Mouse (Mus musculus): ENCODE results near the gene Gm20388. TPM values are rescaled to one million over a fixed set of nuclear protein-coding genes. Genes with fewer than 3 reads are reported as not detected.

The Gm20388 gene
- polyA plus RNA-seq, 1 experiment from 2014 or later, result not detected

DNA sequence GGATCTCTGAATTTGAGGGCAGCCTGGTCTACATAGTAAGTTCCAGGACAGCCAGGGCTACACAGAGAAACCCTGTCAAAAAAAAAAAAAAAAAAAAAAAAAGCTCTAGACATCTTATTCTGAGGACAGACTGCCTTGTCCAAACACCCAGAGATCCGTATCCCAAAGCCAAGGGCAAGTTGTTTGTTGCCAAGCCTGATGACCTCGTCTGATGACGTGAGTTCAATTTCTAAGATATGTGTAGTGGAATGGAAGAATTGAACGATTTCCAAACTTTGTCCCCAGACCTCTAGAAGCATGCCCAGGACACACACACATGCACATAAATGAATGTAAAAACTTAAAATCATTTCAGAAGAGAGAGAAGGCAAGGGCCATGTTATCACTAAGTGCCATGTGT is 155.6 kb downstream of the Gm20388 start:
- Histone ChIP-seq H3K4me2 (no peak overlapping the region), H3K36me3 (no peaks in the 10 kb centered on the region), H3K27ac (no peak overlapping the region), H3K9ac (no peak overlapping the region), H3K9me3 (replicated peaks) (no peaks in the 10 kb centered on the region), H3K4me3 (no peak overlapping the region), H3K27me3 (peaks cover 21% of the 10 kb centered on the region), H3K4me1 (replicated peaks) (peaks cover 5% of the 10 kb centered on the region; the same call in 1 of the 2 replicates)
- ATAC-seq (replicated peaks; ENCODE audit: insufficient number of reproducible peaks, insufficient read depth, low FRiP score, low read depth), result no peak
- WGBS, result 59% methylated on average over 4 of the region's 4 CpGs

DNA sequence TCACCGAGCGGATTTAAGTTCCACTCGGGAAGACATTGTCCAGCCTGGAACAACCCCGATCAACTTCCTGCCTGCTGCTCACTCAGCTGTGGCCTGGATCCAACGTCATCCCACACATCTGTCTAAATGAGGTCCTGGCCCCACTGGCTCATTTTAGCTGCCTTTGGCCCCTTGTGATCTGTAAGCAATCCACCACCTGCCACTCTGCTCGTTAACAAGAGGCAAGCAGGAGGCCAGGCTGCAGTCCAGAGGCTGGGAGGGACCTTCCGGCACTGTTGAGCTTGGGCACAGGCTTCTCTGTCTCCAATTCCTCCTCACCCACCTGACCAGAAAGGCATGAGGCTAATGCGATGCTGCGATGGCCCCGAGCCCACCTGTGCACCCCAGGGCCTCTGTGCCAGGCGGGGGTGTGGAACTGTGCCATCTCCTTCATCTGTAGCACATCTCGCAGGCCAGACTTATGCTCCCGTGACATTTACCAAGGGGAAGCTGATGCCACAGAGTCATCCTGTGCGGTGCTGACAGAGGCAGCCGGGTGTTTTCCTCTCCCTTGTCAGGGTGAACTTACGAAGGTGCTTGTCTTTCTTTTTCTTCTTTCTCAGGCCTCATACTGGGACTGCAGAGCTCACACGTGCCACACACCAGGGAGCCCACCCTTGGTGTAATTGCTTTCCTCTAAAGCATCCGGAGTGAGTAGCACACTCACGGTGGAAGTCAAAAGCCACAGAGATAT is 157.5 kb downstream of the Gm20388 start:
- peaks cover 5% of the 10 kb centered on the region; the same call in 1 of the 2 replicates for H3K4me1 ChIP-seq (replicated peaks)
- H3K4me3 ChIP-seq, result no peak overlapping the region
- ATAC-seq (replicated peaks; ENCODE audit: insufficient number of reproducible peaks, insufficient read depth, low FRiP score, low read depth), result peak; percentile 14; the same call in 1 of the 2 replicates
- H3K27me3 ChIP-seq, result peaks cover 15% of the 10 kb centered on the region
- 47% methylated on average over 19 of the region's 19 CpGs for WGBS
- H3K9me3 ChIP-seq (replicated peaks), result no peaks in the 10 kb centered on the region
- H3K36me3 ChIP-seq, result no peaks in the 10 kb centered on the region
- H3K4me2 ChIP-seq, result no peak overlapping the region
- no peak overlapping the region for H3K27ac ChIP-seq
- no peak overlapping the region for H3K9ac ChIP-seq

DNA sequence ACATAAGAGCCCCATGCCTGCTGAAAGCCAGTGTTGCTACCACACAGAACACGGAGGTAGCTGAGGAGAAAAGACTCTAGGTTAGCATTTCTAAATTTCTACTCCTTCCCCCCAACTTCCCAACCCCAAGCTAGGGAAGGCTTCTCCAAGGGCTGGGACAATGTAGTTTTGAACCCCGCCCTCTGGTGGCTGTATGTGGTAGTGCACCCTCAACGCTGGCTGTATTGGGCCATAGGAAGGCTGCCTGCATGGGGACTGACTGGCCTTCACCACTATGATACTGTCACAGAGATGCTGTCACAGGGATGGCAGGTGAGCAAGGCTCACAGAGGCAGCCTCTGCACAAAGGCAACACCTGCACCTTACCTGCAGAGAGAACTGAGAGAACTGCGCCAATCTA is 161.0 kb downstream of the Gm20388 start:
- Histone ChIP-seq H3K36me3 (no peaks in the 10 kb centered on the region), H3K9ac (no peak overlapping the region), H3K27me3 (peaks cover 14% of the 10 kb centered on the region), H3K4me1 (replicated peaks) (peaks cover 5% of the 10 kb centered on the region; the same call in 1 of the 2 replicates), H3K27ac (no peak overlapping the region), H3K4me3 (no peak overlapping the region), H3K4me2 (no peak overlapping the region), H3K9me3 (replicated peaks) (no peaks in the 10 kb centered on the region)
- WGBS, result 26% methylated on average over 4 of the region's 4 CpGs
- 0 out of 2 replicates have a peak, but pooled peaks have one; percentile 50 for ATAC-seq (replicated peaks; ENCODE audit: insufficient number of reproducible peaks, insufficient read depth, low FRiP score, low read depth)

DNA sequence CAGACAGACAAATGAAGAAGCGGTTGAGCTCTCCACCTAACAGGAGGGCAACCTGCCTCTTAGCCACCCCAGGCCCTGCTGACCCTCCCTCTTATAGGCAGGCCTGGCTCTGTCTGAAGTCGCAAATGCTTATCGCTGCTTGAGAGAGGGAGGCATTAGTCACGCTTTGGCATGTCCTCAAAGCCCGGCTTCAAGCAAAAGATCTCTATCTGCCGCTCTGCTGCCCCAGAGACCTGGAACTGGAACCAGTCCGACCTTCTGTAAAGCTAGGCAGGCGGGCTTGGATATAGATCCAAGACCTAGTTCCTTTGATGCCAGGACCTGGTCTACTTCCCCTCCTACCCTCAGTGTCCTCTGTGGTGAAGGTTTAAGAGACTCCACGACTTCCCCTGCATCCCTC is 161.6 kb downstream of the Gm20388 start:
- Histone ChIP-seq H3K4me3 (no peak overlapping the region), H3K36me3 (no peaks in the 10 kb centered on the region), H3K27ac (no peak overlapping the region), H3K27me3 (peaks cover 18% of the 10 kb centered on the region), H3K4me2 (no peak overlapping the region), H3K9ac (no peak overlapping the region), H3K4me1 (replicated peaks) (peaks cover 5% of the 10 kb centered on the region; the same call in 1 of the 2 replicates), H3K9me3 (replicated peaks) (no peaks in the 10 kb centered on the region)
- 57% methylated on average over 9 of the region's 9 CpGs for WGBS
- ATAC-seq (replicated peaks; ENCODE audit: insufficient number of reproducible peaks, insufficient read depth, low FRiP score, low read depth), result no peak

DNA sequence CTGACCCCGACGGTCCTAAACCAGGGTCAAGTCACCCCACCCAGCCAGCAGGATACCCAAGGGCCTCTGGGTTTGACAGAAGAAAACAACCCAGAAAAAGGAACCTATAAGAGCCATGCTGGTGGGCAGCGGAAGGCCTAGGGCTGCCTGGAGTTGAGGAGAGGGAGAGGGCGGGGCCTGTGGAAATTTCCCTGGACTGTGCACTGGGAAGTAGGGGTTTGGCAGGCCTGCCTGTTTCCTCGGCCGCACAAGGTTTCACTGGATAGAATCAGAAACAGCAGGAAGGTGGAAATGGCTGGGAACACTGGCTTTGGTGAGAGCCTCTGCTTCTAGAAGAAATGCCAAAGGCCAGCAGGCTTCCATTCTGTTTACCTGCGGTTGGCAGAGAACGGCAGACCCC is 162.2 kb downstream of the Gm20388 start:
- Histone ChIP-seq H3K4me2 (no peak overlapping the region), H3K9ac (no peak overlapping the region), H3K27ac (no peak overlapping the region), H3K36me3 (no peaks in the 10 kb centered on the region), H3K27me3 (peaks cover 18% of the 10 kb centered on the region), H3K4me3 (no peak overlapping the region), H3K9me3 (replicated peaks) (no peaks in the 10 kb centered on the region), H3K4me1 (replicated peaks) (peaks cover 5% of the 10 kb centered on the region; the same call in 1 of the 2 replicates)
- no peak for ATAC-seq (replicated peaks; ENCODE audit: insufficient number of reproducible peaks, insufficient read depth, low FRiP score, low read depth)
- 72% methylated on average over 8 of the region's 8 CpGs for WGBS

DNA sequence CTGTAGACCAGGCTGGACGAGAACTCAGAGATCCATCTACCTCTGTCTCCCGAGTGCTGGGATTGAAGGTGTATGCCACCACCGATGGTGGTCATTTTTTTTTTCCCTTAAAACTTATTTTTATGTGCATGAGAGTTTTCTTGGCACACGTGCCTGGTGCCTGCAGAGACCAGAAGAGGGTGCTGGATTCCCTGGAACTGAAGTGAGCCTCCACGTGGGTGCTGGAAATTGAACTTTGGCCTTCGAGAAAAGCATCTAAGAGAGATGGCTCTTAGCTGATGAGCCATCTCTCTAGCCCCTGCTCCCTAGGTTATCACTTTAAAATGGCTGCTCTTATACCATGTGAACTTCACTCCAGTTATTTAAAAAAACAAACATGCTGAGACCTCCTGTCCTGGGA is 163.9 kb downstream of the Gm20388 start:
- Histone ChIP-seq H3K36me3 (no peaks in the 10 kb centered on the region), H3K27ac (no peak overlapping the region), H3K4me1 (replicated peaks) (0 out of 2 replicates have a peak, but pooled peaks cover 2% of the 10 kb centered on the region), H3K27me3 (peaks cover 22% of the 10 kb centered on the region), H3K9me3 (replicated peaks) (no peaks in the 10 kb centered on the region), H3K4me2 (no peak overlapping the region), H3K9ac (no peak overlapping the region), H3K4me3 (no peak overlapping the region)
- ATAC-seq (replicated peaks; ENCODE audit: insufficient number of reproducible peaks, insufficient read depth, low FRiP score, low read depth), result no peak
- 71% methylated on average over 6 of the region's 6 CpGs for WGBS

DNA sequence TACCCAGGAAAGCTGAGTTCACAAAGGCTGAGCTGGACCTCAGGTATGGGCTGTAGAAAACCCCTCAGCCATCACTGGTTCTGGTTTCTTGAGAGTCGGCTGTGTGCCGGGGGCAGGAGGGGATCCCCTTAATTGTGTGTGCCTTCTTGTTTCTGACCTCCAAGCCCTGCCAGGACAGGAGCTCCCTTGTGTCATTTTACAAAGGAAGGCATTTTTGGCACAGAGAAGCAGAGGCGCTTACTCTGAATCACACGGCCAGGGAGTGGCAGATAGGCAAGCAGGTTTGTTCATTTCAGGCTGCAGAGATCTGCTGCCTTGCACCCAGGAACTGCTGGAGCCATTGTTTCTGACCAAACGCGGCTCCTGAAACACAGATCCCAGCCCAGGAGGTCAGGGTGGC is 164.7 kb downstream of the Gm20388 start:
- Histone ChIP-seq H3K4me2 (no peak overlapping the region), H3K9ac (no peak overlapping the region), H3K36me3 (no peaks in the 10 kb centered on the region), H3K4me3 (no peak overlapping the region), H3K27ac (no peak overlapping the region), H3K9me3 (replicated peaks) (no peaks in the 10 kb centered on the region), H3K27me3 (peaks cover 22% of the 10 kb centered on the region), H3K4me1 (replicated peaks) (0 out of 2 replicates have a peak, but pooled peaks cover 2% of the 10 kb centered on the region)
- WGBS, result 53% methylated on average over 6 of the region's 6 CpGs
- ATAC-seq (replicated peaks; ENCODE audit: insufficient number of reproducible peaks, insufficient read depth, low FRiP score, low read depth), result no peak

DNA sequence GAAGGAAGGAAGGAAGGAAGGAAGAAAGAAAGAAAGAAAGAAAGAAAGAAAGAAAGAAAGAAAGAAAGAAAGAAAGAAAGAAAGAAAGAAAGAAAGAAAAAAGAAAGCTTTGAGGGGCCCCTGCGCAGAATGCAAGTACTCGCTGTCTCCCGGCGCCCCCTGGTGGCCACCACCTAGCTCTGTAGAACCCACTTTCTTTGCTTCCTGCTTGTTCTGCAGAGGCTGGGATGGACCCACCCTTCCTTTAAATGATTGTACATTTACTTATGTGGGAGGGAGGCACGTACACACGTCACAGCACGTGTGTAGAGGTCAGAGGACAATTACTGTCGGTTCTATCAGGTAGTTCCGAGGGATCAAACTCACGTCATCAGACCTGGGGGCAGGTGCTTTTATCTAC is 167.4 kb downstream of the Gm20388 start:
- Histone ChIP-seq H3K9ac (no peak overlapping the region), H3K27ac (no peak overlapping the region), H3K4me3 (no peak overlapping the region), H3K9me3 (replicated peaks) (no peaks in the 10 kb centered on the region), H3K4me1 (replicated peaks) (0 out of 2 replicates have a peak, but pooled peaks cover 2% of the 10 kb centered on the region), H3K27me3 (peaks cover 20% of the 10 kb centered on the region), H3K4me2 (no peak overlapping the region), H3K36me3 (peaks cover 20% of the 10 kb centered on the region)
- ATAC-seq (replicated peaks; ENCODE audit: insufficient number of reproducible peaks, insufficient read depth, low FRiP score, low read depth), result peak; percentile 39; the same call in 1 of the 2 replicates
- 17% methylated on average over 10 of the region's 10 CpGs for WGBS

DNA sequence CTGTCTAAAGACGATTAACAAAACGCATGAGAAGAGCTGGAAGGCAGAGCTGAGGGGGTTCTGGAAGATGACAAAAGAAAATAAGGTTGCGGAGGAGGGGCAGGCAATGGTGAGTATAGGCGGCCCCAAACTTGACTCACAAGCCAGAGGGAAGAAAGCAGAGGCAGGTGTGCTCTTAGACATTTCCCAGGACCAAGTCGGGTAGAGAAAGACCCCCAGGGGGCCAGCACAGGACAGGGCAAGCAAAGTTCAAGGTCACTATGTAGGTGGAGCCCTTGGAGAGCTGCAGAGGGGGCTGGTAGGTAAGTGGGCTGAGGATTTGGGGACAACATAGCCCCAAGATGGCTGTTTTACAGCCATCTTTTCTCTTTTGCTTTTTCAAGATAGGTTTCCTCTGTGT is 168.7 kb downstream of the Gm20388 start:
- Histone ChIP-seq H3K36me3 (peaks cover 27% of the 10 kb centered on the region), H3K4me1 (replicated peaks) (0 out of 2 replicates have a peak, but pooled peaks cover 2% of the 10 kb centered on the region), H3K9ac (no peak overlapping the region), H3K4me3 (no peak overlapping the region), H3K27ac (no peak overlapping the region), H3K4me2 (no peak overlapping the region), H3K9me3 (replicated peaks) (no peaks in the 10 kb centered on the region), H3K27me3 (peaks cover 20% of the 10 kb centered on the region; the same call in 1 of the 2 replicates)
- ATAC-seq (replicated peaks; ENCODE audit: insufficient number of reproducible peaks, insufficient read depth, low FRiP score, low read depth), result no peak
- 54% methylated on average over 5 of the region's 5 CpGs for WGBS

DNA sequence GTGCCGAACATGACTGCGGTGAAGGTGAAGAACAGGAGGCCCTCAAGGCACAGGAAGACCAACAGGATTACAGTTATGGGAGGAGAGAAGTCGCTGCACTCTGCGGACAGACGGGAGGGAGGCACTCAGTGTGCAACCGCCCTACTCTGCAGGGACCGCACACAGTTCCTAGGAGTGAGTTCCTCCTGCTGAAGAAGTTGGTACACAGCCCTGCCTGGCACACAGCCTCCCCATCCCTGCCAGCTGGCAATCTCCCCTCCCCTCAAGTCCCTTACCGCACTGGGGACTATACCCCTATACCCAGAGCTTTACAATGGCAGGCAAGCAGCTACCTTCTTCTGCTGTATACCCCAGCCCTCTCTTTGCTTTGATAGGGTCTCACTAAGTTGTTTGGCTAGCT is 172.6 kb downstream of the Gm20388 start:
- ATAC-seq (replicated peaks; ENCODE audit: insufficient number of reproducible peaks, insufficient read depth, low FRiP score, low read depth), result no peak

DNA sequence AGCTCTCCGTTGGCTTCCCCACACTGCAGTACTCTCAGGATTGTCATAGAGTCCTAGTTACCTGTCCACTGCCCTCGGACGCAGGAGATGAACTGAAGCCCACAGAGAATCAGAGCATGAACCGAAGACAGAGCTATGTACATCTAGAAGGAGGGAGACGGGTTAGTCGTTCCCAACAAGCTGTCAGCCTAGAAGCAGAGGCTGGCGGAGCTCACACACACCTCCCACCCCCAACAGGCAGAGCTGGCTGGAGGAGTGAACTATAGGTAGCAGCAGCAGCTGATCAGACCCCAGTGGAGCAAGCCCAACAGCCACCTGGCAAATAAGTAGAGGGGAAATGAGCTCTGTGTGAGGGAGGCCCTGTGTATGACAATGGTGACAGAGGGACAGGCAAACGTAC is 174.1 kb downstream of the Gm20388 start:
- H3K9ac ChIP-seq, result no peak overlapping the region
- no peak for ATAC-seq (replicated peaks; ENCODE audit: insufficient number of reproducible peaks, insufficient read depth, low FRiP score, low read depth)
- no peak overlapping the region for H3K4me2 ChIP-seq
- no peaks in the 10 kb centered on the region for H3K27me3 ChIP-seq
- no peaks in the 10 kb centered on the region for H3K9me3 ChIP-seq (replicated peaks)
- H3K4me3 ChIP-seq, result no peak overlapping the region
- no peaks in the 10 kb centered on the region for H3K4me1 ChIP-seq (replicated peaks)
- H3K36me3 ChIP-seq, result peaks cover 63% of the 10 kb centered on the region
- 79% methylated on average over 8 of the region's 8 CpGs for WGBS
- no peak overlapping the region for H3K27ac ChIP-seq

More for the DNA sequence above, 172.6 kb downstream of the Gm20388 start:
- Histone ChIP-seq H3K4me1 (replicated peaks) (0 out of 2 replicates have a peak, but pooled peaks cover under 1% of the 10 kb centered on the region), H3K27ac (no peak overlapping the region), H3K9me3 (replicated peaks) (no peaks in the 10 kb centered on the region), H3K36me3 (peaks cover 63% of the 10 kb centered on the region), H3K4me2 (no peak overlapping the region), H3K4me3 (no peak overlapping the region), H3K27me3 (0 out of 2 replicates have a peak, but pooled peaks cover 4% of the 10 kb centered on the region), H3K9ac (no peak overlapping the region)
- 93% methylated on average over 8 of the region's 8 CpGs for WGBS

DNA sequence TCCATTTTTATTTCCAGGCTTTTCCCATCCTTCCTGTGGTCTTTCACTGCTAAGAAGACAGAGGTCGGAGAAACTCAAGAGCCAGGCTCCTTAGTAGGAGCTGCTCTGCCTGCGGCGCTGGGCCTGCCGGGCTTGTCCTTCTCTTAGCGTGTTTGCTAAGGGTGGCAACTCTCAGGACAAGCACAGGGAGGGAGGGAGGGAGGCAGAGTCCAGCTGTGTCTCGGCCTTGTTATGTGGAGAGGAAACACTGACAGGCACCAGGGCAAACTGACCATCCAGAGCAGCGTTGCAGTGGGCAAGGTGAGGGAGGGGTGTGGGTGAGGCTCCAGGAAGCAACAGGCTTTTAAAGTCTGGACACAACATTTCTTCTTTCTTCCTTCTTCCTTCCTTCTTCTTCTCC is 178.9 kb downstream of the Gm20388 start:
- Histone ChIP-seq H3K9ac (no peak overlapping the region), H3K4me3 (no peak overlapping the region), H3K36me3 (peaks cover 69% of the 10 kb centered on the region), H3K4me2 (no peak overlapping the region), H3K27me3 (no peaks in the 10 kb centered on the region), H3K4me1 (replicated peaks) (no peaks in the 10 kb centered on the region), H3K27ac (no peak overlapping the region), H3K9me3 (replicated peaks) (no peaks in the 10 kb centered on the region)
- no peak for ATAC-seq (replicated peaks; ENCODE audit: insufficient number of reproducible peaks, insufficient read depth, low FRiP score, low read depth)
- 76% methylated on average over 7 of the region's 7 CpGs for WGBS
